ENCODE assay signal across 24 mouse cellular contexts in genomic region chr12:40857466-40857865, GRCm38 (mm10).
"Had no signal": no experiment of that assay in that cellular context is flagged by ENCODE, and none has a peak within 500 bp of the region (broad histone marks: within the 10 kb centered on the region; RNA-seq: fewer than 3 reads in every experiment).

No protein-coding gene starts in this region.

- H3K27ac ChIP-seq: heart, adult 2 months; hindbrain, embryonic 10.5 days; hindbrain, embryonic 12.5 days; hindbrain, embryonic 14.5 days; layer of hippocampus, adult 2 months; left cerebral cortex, adult 2 months; limb, embryonic 10.5 days; limb, embryonic 12.5 days; liver, embryonic 13.5 days; liver, embryonic 15.5 days had no signal

- H3K27me3 ChIP-seq: heart, embryonic 12.5 days; hindbrain, embryonic 12.5 days; limb, embryonic 12.5 days had no signal

- H3K9ac ChIP-seq: heart, embryonic 12.5 days; hindbrain, embryonic 12.5 days; hindbrain, embryonic 14.5 days; limb, embryonic 12.5 days; liver, embryonic 13.5 days; liver, embryonic 15.5 days had no signal

- ATAC-seq: hindbrain, embryonic 16.5 days; inflammation-experienced regulatory T-cells, adult 6 months; intestine, postnatal 0 days had no signal

- H3K4me1 ChIP-seq: heart, embryonic 12.5 days; hindbrain, embryonic 10.5 days; hindbrain, embryonic 12.5 days; limb, embryonic 10.5 days; limb, embryonic 12.5 days had no signal

- H3K36me3 ChIP-seq: heart, embryonic 12.5 days; hindbrain, embryonic 10.5 days; hindbrain, embryonic 12.5 days; limb, embryonic 10.5 days; limb, embryonic 12.5 days; liver, embryonic 13.5 days; liver, embryonic 15.5 days had no signal

- DNase-seq: gastrocnemius, postnatal 14 days; heart, adult 2 months; heart, postnatal 10 days; heart, postnatal 4 days; kidney, adult 18-20 months; kidney, adult 8-10 months; kidney, postnatal 10 days; kidney, postnatal 25 days; kidney, postnatal 4 days; liver; liver, embryonic 13.5 days had no signal

- H3K4me3 ChIP-seq: heart, adult 2 months; heart, embryonic 12.5 days; hindbrain, embryonic 10.5 days; hindbrain, embryonic 12.5 days; layer of hippocampus, adult 2 months; left cerebral cortex, adult 2 months; limb, embryonic 10.5 days; limb, embryonic 12.5 days; liver, embryonic 13.5 days; liver, embryonic 15.5 days had no signal

- H3K9me3 ChIP-seq: hindbrain, embryonic 12.5 days; limb, embryonic 10.5 days; limb, embryonic 12.5 days; liver, embryonic 15.5 days had no signal

- H3K4me2 ChIP-seq: heart, embryonic 12.5 days; hindbrain, embryonic 12.5 days; hindbrain, embryonic 14.5 days; limb, embryonic 12.5 days; liver, embryonic 11.5 days; liver, embryonic 13.5 days; liver, embryonic 15.5 days had no signal
